Mouse (Mus musculus): Measurements from ENCODE around the gene Trappc6b. TPM values are rescaled to one million over a fixed set of nuclear protein-coding genes. Genes with fewer than 3 reads are reported as not detected.

Gene Trappc6b
- total RNA-seq, 2 experiments from 2014 or later = 72.2 to 74.3 TPM

Other genes starting within 250 kb of the Trappc6b start
- gene Sec23a, start 49.5 kb downstream of the Trappc6b start, total RNA-seq (2021) = 10 to 100 TPM; 42.5 to 43.8 TPM
- 1 to 10 TPM; 6.2 to 6.5 TPM for gene Gemin2, start 48.1 kb downstream of the Trappc6b start, total RNA-seq (2021)
- gene Pnn, start 5.4 kb upstream of the Trappc6b start, total RNA-seq (2021) = 10 to 100 TPM; 23.8 to 26.3 TPM
- gene Mia2, start 34.3 kb upstream of the Trappc6b start, total RNA-seq (2021) = 100 to 1,000 TPM; 104 to 112 TPM
- 10 to 100 TPM in 1 of 2 experiments, 1 to 10 TPM in 1; 9.0 to 10.7 TPM for gene Fbxo33, start 158.3 kb upstream of the Trappc6b start, total RNA-seq (2021)